Mouse (Mus musculus): ENCODE measurements around the gene Slc7a5.
A peak's percentile ranks its signal among the peaks of the same experiment; 100 is the strongest.

Gene Slc7a5

DNA sequence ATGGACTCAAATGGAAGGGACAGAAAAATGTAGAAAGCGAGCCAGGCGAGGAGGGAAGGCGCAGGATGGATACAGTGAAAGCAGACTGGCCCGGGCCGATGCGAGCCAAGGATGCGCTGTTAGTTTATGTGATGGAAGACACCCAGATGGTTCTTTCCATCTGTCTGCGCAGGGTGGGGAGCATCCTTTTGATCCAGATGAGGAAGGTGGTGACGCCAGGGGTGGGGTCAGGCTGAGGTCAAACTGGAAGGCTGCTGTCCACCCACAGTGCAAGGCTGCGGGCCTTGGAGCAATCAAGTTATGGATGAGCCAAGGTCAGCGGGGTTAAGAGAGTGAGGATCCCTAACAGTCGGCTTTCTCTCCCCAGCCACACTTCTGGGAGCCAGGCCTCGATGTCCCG lies 28.9 kb upstream of the Slc7a5 start:
- DNase-seq (ENCODE audit: low spot score in 2 of 2): no peak

GRCm38 (mm10) chr8:121935341-121936294 lies 28.1 kb upstream of the Slc7a5 start:
- no peak for DNase-seq (ENCODE audit: low spot score in 2 of 2)

DNA sequence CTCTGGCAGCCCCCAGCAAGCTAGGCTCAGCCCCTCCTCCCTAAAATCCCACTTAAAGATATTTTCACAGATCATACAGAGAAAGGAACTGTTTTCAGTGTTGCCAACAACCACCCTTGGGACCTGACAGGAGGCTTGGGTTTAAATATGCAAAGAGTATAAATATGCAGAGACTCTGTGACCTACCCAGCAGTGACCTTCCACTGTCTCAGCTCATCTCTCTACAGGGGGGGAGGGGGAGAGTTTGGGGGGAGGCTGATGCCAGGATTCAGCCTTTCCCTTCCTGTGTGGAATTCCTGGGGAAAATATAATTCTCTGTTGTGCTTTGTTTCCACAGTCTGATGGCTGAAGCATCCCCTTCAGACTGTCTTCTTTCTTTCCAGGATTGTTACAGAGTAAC lies 27.4 kb upstream of the Slc7a5 start:
- DNase-seq (ENCODE audit: low spot score in 2 of 2): no peak

DNA sequence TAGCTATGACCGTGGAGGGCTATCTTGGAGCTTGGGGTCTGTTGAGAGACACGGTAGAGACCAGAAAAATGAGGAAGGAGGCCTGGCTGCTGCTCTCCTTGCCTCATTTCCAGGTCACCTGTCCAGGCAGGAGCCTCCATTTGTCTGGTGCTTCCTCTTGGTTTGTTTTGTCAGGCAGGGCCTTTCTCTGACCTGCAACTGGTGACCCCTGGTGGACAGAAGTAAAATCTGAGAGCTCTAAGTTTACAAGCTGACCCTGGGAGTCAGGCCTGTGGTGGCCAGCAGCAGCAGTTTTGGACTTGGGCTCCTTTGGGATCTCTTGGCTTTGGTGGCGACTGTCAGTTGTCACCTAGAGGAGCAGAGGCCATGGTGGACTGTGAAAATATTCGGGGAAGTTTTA lies 27.0 kb upstream of the Slc7a5 start:
- peak; percentile 22 to 32 for DNase-seq (ENCODE audit: low spot score in 2 of 2)

DNA sequence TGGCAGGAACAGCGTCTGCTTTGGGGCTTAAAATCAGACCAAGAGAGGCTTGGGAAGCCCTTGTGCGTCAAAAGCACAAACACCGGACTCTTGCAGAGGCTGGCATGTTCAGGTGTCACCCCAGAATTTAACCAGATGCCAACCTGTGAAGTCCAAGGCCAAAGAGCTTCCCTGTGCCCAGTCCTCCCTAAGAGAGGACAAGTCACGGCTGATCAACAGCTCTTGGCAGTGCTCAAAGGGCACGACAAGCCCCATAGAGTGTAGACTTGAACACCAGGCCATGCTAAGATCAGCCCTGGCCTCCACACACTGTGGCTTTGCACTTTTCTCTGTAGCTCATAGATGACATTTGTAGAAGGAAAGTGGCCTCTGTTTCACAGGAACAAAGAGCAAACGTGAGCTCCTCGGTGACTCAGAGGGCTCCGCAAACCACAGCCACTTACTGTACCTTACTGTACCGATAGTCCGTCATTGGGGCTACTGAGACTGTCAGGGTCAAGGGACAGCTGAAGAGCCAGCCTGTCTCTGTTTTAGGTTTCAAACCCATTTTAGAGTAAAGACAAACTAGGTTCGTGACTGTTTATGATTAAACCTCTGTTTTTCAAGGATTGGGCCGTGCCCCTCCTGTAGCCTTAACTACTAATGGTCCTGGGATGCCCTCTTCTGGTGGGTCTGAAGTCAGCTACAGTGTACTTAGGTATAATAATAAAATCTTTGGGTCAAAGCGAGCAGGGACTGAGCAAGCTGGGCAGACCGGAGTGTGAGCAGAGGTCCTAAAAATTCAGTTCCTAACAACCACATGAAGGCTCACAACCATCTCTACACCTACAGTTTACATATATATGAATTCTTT lies 25.4 kb upstream of the Slc7a5 start:
- no peak for DNase-seq (ENCODE audit: low spot score in 2 of 2)

GRCm38 (mm10) chr8:121932026-121932667 lies 24.7 kb upstream of the Slc7a5 start:
- no peak for DNase-seq (ENCODE audit: low spot score in 2 of 2)

GRCm38 (mm10) chr8:121931571-121931970 lies 24.1 kb upstream of the Slc7a5 start:
- no peak for DNase-seq (ENCODE audit: low spot score in 2 of 2)

DNA sequence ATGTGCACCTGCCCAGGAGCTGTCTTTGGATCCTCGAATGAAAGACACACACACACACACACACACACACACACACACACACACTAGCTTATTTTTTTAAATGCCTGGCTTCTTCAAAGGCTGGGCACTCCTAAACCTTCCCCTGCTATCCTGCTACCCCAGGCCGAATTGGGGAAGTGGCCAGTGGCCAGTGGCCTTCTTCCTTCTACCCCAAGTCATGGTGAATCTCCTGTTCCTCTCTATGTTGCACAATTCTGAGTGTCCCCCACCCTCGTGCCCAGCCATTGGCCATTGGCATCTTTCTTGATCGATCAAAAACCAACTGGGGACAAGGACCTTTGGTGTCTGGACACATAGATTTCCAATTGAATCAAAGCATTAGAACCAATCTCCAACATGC lies 22.6 kb upstream of the Slc7a5 start:
- DNase-seq (ENCODE audit: low spot score in 2 of 2): no peak

DNA sequence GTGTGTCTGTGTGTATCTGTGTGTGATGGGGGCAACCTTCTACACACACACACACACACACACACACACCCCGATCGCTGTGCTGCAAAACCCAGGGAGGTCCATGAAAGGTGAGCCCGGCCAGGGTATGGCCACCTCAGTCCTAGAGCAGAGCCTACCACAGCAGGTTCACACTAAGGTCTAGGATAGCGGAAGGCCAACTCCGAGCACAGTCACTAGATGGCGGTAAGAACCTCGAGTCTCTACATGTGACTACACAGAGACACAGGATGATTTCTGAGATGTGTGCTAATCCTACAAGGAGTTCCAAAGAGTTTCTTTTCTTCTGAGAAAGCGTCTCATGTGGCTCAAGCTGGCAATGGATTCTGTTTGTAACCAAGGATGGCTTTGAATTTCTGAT lies 19.8 kb upstream of the Slc7a5 start:
- DNase-seq (ENCODE audit: low spot score in 2 of 2): peak; percentile 25 to 32

GRCm38 (mm10) chr8:121926266-121926665 lies 18.8 kb upstream of the Slc7a5 start:
- DNase-seq (ENCODE audit: low spot score in 2 of 2): no peak

- DNase-seq (ENCODE audit: low spot score in 2 of 2): peak; percentile 55 to 63
Measured at GRCm38 (mm10) chr8:121925624-121926023, 18.1 kb upstream of the Slc7a5 start.

GRCm38 (mm10) chr8:121924681-121925080 lies 17.2 kb upstream of the Slc7a5 start:
- DNase-seq (ENCODE audit: low spot score in 2 of 2): no peak

- DNase-seq (ENCODE audit: low spot score in 2 of 2): no peak
Measured at GRCm38 (mm10) chr8:121922101-121922500, 14.6 kb upstream of the Slc7a5 start.

DNA sequence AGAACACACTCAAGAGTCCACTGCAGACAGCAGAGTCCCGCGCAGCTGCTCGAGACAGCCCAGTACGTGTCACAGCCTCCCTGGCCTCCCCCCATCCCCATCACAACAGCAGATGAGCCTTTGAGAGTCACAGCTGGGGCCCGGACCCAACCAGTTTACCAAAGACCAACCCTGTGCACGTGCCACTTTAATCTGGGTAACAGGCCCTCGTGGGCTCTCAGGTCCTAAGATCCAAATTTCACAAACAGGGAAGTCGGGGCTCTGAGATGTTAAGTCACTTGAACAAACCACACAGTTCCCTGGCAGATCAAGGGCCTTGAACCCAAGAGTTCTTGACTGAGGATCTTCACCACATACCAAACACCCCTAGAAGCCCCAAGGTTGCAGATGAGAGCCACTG lies 14.1 kb upstream of the Slc7a5 start:
- no peak for DNase-seq (ENCODE audit: low spot score in 2 of 2)

DNA sequence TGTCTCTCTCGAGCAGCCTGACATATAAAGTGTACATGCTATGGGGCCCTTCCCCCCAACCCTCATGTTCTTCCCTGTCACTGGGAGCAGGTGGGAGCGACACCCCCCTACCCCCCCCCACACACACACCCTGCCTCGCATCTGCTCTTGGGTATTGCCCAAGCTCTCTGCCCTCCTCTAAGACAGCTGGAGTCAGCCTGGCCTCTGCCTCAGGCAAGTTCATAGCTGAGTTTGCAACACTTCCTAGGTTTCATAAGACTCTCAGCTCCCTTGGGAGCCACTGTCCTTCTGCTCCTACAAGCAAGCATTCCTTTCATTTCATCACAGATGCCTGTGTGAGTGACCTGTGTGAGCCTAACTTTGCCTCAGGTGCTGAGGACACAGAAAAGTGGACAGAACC lies 12.2 kb upstream of the Slc7a5 start:
- no peak for DNase-seq (ENCODE audit: low spot score in 2 of 2)

- DNase-seq (ENCODE audit: low spot score in 2 of 2): no peak
Measured at GRCm38 (mm10) chr8:121919158-121919557, 11.7 kb upstream of the Slc7a5 start.

- DNase-seq (ENCODE audit: low spot score in 2 of 2): no peak
Measured at GRCm38 (mm10) chr8:121913378-121913777, 5.9 kb upstream of the Slc7a5 start.

DNA sequence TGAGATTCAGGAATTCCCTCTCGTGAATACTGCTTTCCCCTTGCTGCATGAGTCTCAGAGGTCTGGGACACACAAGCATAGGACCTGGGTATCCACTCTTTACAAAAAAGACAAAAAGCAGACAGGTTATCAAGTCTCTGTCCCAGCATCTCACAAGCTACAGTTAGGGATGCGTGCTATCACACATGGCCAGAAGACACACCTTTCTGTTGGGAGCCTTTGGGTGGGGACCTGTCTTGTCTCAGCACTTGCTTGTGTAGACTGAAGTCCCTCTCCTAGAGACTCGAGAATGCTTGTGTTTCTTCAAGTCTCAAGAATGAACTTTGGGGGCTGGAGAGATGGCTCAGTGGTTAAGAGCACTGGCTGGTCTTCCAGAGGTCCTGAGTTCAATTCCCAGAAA lies 5.3 kb upstream of the Slc7a5 start:
- no peak for DNase-seq (ENCODE audit: low spot score in 2 of 2)

GRCm38 (mm10) chr8:121911987-121912386 lies 4.5 kb upstream of the Slc7a5 start:
- no peak for DNase-seq (ENCODE audit: low spot score in 2 of 2)

DNA sequence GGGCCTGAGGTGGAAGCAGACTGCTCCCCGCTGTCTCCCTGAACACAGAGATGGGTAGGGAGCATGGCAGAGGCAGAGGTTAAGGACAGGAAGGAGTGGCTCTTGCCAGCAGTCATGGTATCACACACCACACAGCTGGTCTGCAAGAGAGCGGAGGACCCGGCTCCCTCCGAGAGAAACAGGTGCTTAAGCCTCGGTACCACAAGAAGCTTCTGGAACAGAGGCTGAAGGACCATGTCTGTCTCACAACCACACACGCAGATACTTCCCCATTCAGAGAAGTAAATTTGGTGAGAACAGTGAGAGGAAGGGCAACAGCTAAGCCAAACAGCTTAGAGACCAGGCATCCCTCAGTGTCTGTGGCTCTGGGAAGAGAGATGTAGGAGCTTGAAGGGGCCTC lies 3.9 kb upstream of the Slc7a5 start:
- DNase-seq (ENCODE audit: low spot score in 2 of 2): no peak

- peak; percentile 60 to 77 for DNase-seq (ENCODE audit: low spot score in 2 of 2)
Measured at GRCm38 (mm10) chr8:121909663-121910062, 2.2 kb upstream of the Slc7a5 start.

- DNase-seq (ENCODE audit: low spot score in 2 of 2): no peak
Measured at GRCm38 (mm10) chr8:121909148-121909541, 1.7 kb upstream of the Slc7a5 start.
